Mouse (Mus musculus) stomach, postnatal 0 days (tissue): ENCODE results near the gene Snx1. TPM values are rescaled to one million over a fixed set of nuclear protein-coding genes. Genes with fewer than 3 reads are reported as not detected.

ENCODE experiments used
- ATAC-seq: fragments of 200-750 bp; cut with Nextera tagmentation; 2 replicates; pipeline ENCODE4 v1.8.0; 2017; ENCODE audit not compliant: low FRiP score, low TSS enrichment
- DNase-seq: peaks from one replicate; pipeline ENCODE4 v3.0.0-alpha.2; 2016; ENCODE audit warnings: low spot score
- H3K27ac ChIP-seq: fragments of 300-500 bp; sonication (generic); replicated peaks from 2 replicates; pipeline ENCODE4 v1.5.1; 2014; ENCODE audit warnings: mild to moderate bottlenecking, control low read depth
- H3K27me3 ChIP-seq: fragments of 300-500 bp; sonication (generic); 2 replicates; pipeline ENCODE4 v1.6.1; 2014; ENCODE audit warnings: low read length; ENCODE audit not compliant: control insufficient read depth, insufficient read depth
- H3K36me3 ChIP-seq: fragments of 300-500 bp; sonication (generic); 2 replicates; pipeline ENCODE4 v1.6.1; 2014; ENCODE audit warnings: low read length, mixed read lengths; ENCODE audit not compliant: control insufficient read depth, insufficient read depth
- H3K4me1 ChIP-seq: fragments of 300-500 bp; sonication (generic); replicated peaks from 2 replicates; pipeline ENCODE4 v1.6.1; 2014; ENCODE audit warnings: antibody characterized with exemption; ENCODE audit not compliant: control insufficient read depth, insufficient read depth
- H3K4me2 ChIP-seq: fragments of 300-500 bp; sonication (generic); replicated peaks from 2 replicates; pipeline ENCODE4 v1.6.1; 2014; ENCODE audit warnings: low read depth, mild to moderate bottlenecking, control low read depth, moderate library complexity
- H3K4me3 ChIP-seq: fragments of 300-500 bp; sonication (generic); 2 replicates; pipeline ENCODE4 v1.5.1; 2014; ENCODE audit warnings: low read depth, low read length, control low read depth
- H3K9ac ChIP-seq: fragments of 300-500 bp; sonication (generic); 2 replicates; pipeline ENCODE4 v1.6.1; 2014; ENCODE audit warnings: mild to moderate bottlenecking, low read length, control low read depth, mixed read lengths
- H3K9me3 ChIP-seq: fragments of 300-500 bp; sonication (generic); 2 replicates; pipeline ENCODE4 v1.6.1; 2016; ENCODE audit warnings: low read length; ENCODE audit not compliant: control insufficient read depth
- CTCF ChIP-seq: IDR thresholded peaks from 2 replicates; pipeline ENCODE4 v1.5.1; 2016; ENCODE audit warnings: antibody characterized with exemption, low read depth, mild to moderate bottlenecking, moderate library complexity
- EP300 ChIP-seq: optimal IDR thresholded peaks from 2 replicates; pipeline ENCODE3; 2016; ENCODE audit warnings: antibody characterized with exemption
- WGBS: fragments of 180-500 bp; shearing (Covaris S2); extraction: QIAGEN DNeasy Blood & Tissue Kit; methylation state at CpG from one replicate; pipeline ENCODE4 v1.1.7; 2014; 5-methylcytosine and 5-hydroxymethylcytosine counted together
- polyA plus RNA-seq: library from polyadenylated mRNA; unstranded; fragments of >200 nt; fragmentation: Nextera tagmentation; extraction: Ambion mirVana; gene quantifications from 2 replicates; pipeline ENCODE4 v1.2.1, GENCODE M21; 2015

Snx1 gene
- polyA plus RNA-seq, 1 experiment from 2014 or later = 77.5 TPM

DNA sequence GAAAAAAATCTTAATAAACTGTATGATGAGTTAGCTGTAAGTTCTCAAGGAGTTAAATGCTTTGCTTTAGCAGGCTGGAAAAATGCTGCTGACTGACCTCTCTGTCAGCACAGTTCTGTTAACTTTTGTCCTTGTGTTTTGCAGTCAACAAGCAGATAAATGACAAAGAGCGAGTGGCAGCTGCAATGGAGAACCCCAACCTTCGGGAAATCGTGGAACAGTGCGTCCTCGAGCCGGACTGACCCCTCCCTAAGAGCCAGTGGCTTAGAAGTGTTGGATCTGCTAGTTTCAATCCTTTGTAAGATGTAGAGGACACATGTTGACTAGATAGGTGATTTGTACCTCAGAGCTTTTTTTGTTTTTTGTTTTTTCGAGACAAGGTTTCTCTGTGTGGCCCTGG lies 11.8 kb upstream of the Snx1 start:
- Histone ChIP-seq H3K9ac (no peak overlapping the region), H3K9me3 (no peaks in the 10 kb centered on the region), H3K27ac (no peak overlapping the region), H3K27me3 (no peaks in the 10 kb centered on the region), H3K4me2 (no peak overlapping the region), H3K4me1 (no peaks in the 10 kb centered on the region), H3K4me3 (no peak overlapping the region), H3K36me3 (peaks cover 20% of the 10 kb centered on the region)
- ATAC-seq (no peak), DNase-seq (no peak)
- TF ChIP-seq EP300 (no peak), CTCF (no peak)
- 91% methylated on average over 7 of the region's 7 CpGs for WGBS

DNA sequence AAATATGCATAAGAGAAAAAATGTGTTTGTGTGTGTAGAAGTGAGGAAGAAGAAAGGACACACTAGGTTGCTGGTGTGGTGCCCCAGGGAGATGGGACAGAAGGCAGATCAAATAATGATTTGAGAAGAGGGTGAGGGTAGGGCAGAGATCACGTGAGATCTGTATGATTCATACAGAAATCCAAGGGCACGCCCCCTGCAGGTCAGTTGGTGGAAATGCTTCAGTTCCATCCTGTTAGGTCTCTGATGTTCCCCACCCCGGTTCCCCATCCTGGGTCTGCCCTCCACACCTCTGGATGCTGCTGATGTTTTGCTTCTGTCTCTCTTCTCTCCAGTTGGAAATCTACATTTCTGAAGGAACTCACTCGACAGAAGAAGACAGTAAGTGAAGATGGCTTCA lies 9.6 kb upstream of the Snx1 start:
- no peaks in the 10 kb centered on the region for H3K27me3 ChIP-seq
- 49% methylated on average over 4 of the region's 4 CpGs for WGBS
- peak; percentile 68 for TF ChIP-seq CTCF
- TF ChIP-seq EP300 = no peak
- H3K36me3 ChIP-seq = peaks cover 22% of the 10 kb centered on the region
- ATAC-seq = peak; percentile 28; the same call in 1 of the 2 replicates
- H3K4me2 ChIP-seq = no peak overlapping the region
- no peaks in the 10 kb centered on the region for H3K9me3 ChIP-seq
- no peak overlapping the region for H3K27ac ChIP-seq
- H3K9ac ChIP-seq = no peak overlapping the region
- DNase-seq = no peak
- H3K4me1 ChIP-seq = no peaks in the 10 kb centered on the region
- no peak overlapping the region for H3K4me3 ChIP-seq

DNA sequence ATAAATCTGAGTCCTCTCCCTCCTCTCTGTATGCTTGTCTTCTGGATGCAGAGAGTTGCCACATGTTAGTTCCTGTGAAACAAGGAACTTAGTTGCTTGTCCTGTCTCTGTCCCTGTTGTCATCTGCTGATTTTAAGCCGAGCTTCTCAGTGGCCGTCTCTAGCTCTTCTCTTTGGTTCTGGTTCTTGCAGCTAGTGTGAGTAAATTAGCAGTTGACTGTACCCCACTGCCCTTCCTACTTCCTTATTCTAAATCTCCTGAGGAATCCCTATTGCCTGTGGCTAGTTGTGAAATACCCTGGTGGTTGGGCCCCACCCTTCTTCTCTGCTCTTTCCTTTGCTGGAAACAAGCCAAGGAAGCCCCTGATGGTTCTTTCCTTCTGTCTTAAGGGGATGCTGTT lies 5.1 kb upstream of the Snx1 start:
- Histone ChIP-seq H3K27me3 (no peaks in the 10 kb centered on the region), H3K4me3 (no peak overlapping the region), H3K4me2 (no peak overlapping the region), H3K36me3 (peaks cover 5% of the 10 kb centered on the region; the same call in 1 of the 2 replicates), H3K9me3 (no peaks in the 10 kb centered on the region), H3K4me1 (no peaks in the 10 kb centered on the region), H3K9ac (no peak overlapping the region), H3K27ac (no peak overlapping the region)
- TF ChIP-seq EP300 (no peak), CTCF (no peak)
- DNase-seq (no peak), ATAC-seq (no peak)
- WGBS = 89% methylated on average over 2 of the region's 2 CpGs

DNA sequence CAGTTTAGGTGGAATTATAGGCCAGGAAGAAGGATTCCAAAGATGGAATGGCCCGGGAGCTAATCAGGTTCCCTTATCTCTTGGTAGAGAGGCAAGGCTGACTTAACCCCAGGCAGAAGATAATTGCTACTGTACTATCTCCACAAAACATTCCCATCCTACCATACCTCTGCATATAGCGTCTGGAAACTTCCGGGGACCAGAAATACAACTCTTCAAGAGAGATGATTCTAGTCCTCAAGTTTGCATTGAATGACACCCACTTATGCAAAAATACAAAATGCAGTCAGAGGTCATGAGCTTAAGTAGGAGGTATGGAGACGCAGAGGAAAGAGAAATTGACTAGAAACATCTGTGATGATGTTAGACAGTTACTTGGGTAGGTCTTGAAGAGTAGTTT lies 1.5 kb upstream of the Snx1 start:
- Histone ChIP-seq H3K36me3 (no peaks in the 10 kb centered on the region), H3K27ac (no peak overlapping the region), H3K4me1 (0 out of 2 replicates have a peak, but pooled peaks cover 3% of the 10 kb centered on the region), H3K9ac (no peak overlapping the region), H3K4me2 (no peak overlapping the region), H3K9me3 (no peaks in the 10 kb centered on the region), H3K27me3 (no peaks in the 10 kb centered on the region), H3K4me3 (no peak overlapping the region)
- ATAC-seq = no peak
- 79% methylated on average over 4 of the region's 4 CpGs for WGBS
- TF ChIP-seq CTCF (no peak), EP300 (no peak)
- DNase-seq = no peak

DNA sequence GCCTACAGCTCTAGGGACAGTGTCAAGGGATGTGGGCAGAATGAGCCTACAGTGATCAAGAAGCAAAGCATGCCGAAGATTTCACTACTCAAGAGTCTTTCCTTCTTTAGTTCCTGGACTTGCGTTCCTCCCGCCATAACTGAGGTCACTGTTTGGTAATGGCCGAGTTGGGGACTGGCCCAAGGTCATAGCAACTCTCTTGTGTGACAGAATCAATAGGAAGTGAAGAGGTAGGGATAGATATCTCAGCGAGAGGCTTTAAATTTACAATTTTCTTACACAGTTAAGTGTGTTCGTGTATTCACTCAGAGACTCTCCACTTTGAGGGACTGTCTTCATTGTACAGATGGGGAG lies 783 bp upstream of the Snx1 start:
- DNase-seq = no peak

DNA sequence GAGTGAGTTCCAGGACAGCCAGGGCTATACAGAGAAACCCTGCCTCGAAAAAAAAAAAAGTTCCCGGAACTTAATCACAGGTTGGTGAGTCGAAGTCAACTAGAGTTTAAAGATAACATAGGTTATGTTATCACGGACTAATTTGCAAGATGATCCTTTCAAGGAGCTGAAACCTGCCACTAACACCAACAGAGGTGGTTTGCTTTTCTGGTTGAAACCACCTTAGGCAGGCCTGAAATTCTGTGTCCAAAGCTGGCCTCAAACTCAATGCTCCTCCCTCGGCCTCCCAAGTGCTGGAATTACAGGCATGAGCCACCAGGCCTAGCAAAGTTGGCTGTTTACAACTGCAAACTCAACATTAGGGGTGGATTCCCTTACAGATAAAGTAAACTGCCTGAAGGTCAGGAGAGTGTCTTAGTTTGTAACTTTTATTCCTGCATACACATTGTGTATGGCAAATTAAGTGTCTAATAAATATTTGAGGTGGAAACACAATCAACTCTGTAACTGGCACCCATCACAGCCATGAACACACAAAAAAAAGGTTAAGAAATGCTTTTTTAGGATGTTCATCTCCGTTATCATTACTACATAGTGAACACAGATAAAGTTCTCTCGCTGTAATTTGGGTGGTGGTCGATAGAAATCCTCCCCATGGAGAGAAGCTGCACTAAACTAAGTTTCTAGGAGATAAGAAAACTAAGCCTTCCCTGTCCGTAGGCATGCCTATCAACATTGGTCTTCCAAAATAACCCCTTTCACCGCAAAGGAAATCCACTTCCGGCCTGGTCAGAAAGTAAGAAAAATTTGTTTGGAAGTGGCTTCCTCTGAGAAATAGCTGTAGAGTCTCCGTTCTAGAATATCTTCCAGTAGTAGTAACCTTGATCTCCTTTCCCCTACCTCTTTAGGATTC lies 588 bp downstream of the Snx1 start:
- ATAC-seq (no peak), DNase-seq (no peak)
- H3K36me3 ChIP-seq = no peaks in the 10 kb centered on the region
- H3K9me3 ChIP-seq = no peaks in the 10 kb centered on the region
- 47% methylated on average over 12 of the region's 12 CpGs for WGBS
- H3K4me1 ChIP-seq = 0 out of 2 replicates have a peak, but pooled peaks cover 3% of the 10 kb centered on the region
- TF ChIP-seq EP300 = no peak
- TF ChIP-seq CTCF = no peak
- no peak overlapping the region for H3K9ac ChIP-seq
- H3K27ac ChIP-seq = peak overlapping the region; percentile 67
- peak overlapping the region; percentile 50 for H3K4me3 ChIP-seq
- no peaks in the 10 kb centered on the region for H3K27me3 ChIP-seq
- H3K4me2 ChIP-seq = peak overlapping the region; percentile 69

More for the DNA sequence above, 783 bp upstream of the Snx1 start:
- H3K27me3 ChIP-seq = no peaks in the 10 kb centered on the region
- ATAC-seq = no peak; the same call in 1 of the 2 replicates
- peak overlapping the region; percentile 50 for H3K4me3 ChIP-seq
- peak overlapping the region; percentile 69 for H3K4me2 ChIP-seq
- no peak for TF ChIP-seq EP300
- TF ChIP-seq CTCF = no peak
- no peaks in the 10 kb centered on the region for H3K9me3 ChIP-seq
- H3K27ac ChIP-seq = peak overlapping the region; percentile 50; the same call in 1 of the 2 replicates
- peak overlapping the region; percentile 54 for H3K9ac ChIP-seq
- WGBS = 34% methylated on average over 6 of the region's 6 CpGs
- 0 out of 2 replicates have a peak, but pooled peaks cover 3% of the 10 kb centered on the region for H3K4me1 ChIP-seq
- H3K36me3 ChIP-seq = no peaks in the 10 kb centered on the region
